Mouse (Mus musculus): ENCODE measurements around the gene Gpr137. TPM values are rescaled to one million over a fixed set of nuclear protein-coding genes. Genes with fewer than 3 reads are reported as not detected.
"Not testable (repeated sequence)": the region's sequence is repeated elsewhere in the genome, so short reads cannot be mapped to it uniquely, and the experiment has no call there.

Gpr137 gene
- 6.4 and 7.3 TPM in 2 replicates for polyA plus RNA-seq (2015; fragmentation: Nextera tagmentation; extraction: Ambion mirVana)

DNA sequence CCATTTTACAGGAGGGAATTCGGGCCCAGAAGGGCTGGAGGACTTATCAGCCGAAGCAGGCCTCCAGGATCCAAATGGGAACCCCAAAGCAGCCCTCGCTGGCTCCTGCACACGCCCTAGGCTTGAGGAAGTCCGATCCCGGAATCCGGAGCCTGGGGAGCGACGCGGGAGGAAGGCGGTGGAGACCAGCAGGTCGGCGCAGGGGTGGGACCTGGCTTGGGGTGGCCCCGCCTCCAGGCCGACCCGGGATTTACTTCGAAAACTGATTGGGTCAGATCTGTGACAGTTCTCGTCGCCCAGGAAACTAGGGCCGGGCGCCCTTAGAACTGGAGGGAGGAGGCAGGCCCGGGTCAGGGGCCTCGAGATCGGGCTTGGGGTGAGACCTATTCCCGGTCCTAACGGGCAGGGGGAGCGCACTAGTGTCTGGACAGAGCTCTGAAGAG lies at the start of gene Gpr137:
TSS of gene Gpr137 (minus strand) at position 232 of the 443 bp plus-strand sequence.
- Histone ChIP-seq H3K27ac (peak within 1 kb of the TSS; percentile 94), H3K36me3 (peaks cover 13% of the 10 kb centered on the region; the same call in 1 of the 2 replicates), H3K4me1 (replicated peaks) (peaks cover 30% of the 10 kb centered on the region), H3K9ac (peak within 1 kb of the TSS; percentile 92), H3K4me2 (peak within 1 kb of the TSS; percentile 98), H3K4me3 (replicated peaks) (peak within 1 kb of the TSS; percentile 89), H3K27me3 (peaks cover 4% of the 10 kb centered on the region; the same call in 1 of the 2 replicates), H3K9me3 (replicated peaks) (no peaks in the 10 kb centered on the region)
- ATAC-seq (ENCODE audit: low read depth) (peak; percentile 92), DNase-seq (peak; percentile 95)
- WGBS (ENCODE audit: insufficient replicate concordance): under 1% methylated on average over 27 of the region's 27 CpGs

DNA sequence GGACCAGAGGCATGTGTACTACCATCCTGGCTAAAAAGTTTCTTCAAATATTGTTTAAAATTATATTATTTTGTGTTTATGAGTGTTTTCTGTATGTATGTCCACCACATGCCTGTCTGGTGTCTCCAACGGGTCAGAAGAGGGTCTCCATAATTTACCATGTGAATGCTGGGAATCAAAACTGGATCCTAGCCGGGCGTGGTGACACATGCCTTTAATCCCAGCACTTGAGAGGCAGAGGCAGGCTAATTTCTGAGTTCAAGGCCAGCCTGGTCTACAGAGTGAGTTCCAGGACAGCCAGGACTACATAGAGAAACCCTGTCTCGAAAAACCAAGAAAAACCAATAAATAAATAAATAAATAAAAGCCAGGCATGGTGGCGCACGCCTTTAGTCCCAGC lies 48.9 kb upstream of the Gpr137 start:
- 80% methylated on average over 6 of the region's 6 CpGs for WGBS (ENCODE audit: insufficient replicate concordance)
- H3K27ac ChIP-seq; ATAC-seq (ENCODE audit: low read depth); DNase-seq; H3K9ac ChIP-seq; H3K27me3 ChIP-seq; H3K36me3 ChIP-seq; H3K9me3 ChIP-seq (replicated peaks): not testable (repeated sequence)
- Histone ChIP-seq H3K4me3 (replicated peaks) (0 out of 2 replicates have a peak overlapping the region, but pooled peaks have one; percentile 72), H3K4me2 (peak overlapping the region; percentile 92; the same call in 1 of the 2 replicates), H3K4me1 (replicated peaks) (peaks cover 58% of the 10 kb centered on the region)

DNA sequence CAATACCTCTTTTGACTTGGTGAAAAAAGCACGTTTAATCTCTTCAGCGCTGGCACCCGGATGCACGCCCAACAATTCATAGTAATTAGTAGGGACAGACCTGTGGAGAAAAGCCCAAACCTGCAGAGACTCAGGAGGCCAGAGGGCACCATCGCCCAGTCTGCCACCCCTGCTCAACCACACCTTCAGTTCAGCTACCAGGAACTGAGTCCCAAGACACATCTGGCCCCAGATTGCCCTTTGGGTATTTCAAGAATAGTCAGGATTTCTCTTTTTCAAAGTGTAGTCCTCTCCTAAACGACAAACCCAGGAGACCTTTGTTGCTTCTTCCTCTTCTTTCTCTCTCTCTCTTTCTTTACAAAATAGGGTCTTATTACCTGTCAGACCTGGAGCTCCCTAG lies 48.4 kb upstream of the Gpr137 start:
- H3K4me3 ChIP-seq (replicated peaks): no peak overlapping the region
- DNase-seq: no peak
- H3K36me3 ChIP-seq: 0 out of 2 replicates have a peak, but pooled peaks cover under 1% of the 10 kb centered on the region
- WGBS (ENCODE audit: insufficient replicate concordance): 78% methylated on average over 6 of the region's 6 CpGs
- no peak for ATAC-seq (ENCODE audit: low read depth)
- peaks cover 60% of the 10 kb centered on the region for H3K4me1 ChIP-seq (replicated peaks)
- no peak overlapping the region for H3K27ac ChIP-seq
- no peaks in the 10 kb centered on the region for H3K27me3 ChIP-seq
- H3K9ac ChIP-seq: no peak overlapping the region
- no peaks in the 10 kb centered on the region for H3K9me3 ChIP-seq (replicated peaks)
- no peak overlapping the region for H3K4me2 ChIP-seq

DNA sequence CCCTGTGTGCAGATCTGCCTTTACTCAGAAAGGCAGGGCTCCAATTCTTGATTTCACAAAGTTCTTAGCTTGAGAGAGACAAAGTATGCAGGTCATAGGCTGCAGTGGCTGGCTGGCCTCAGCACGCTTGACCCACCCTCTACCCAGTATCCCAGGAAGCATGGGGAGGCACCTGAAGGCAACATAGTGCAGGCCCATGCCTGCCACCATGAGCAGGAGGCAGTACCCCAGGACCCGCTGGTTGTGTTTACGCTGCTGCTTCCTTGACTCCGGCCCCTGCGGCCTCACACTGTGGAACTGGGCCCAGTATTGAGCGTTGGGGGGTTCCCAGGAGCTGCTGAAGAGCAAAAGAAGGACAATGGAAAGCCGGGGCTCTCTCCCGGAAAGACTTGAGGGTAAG lies 47.0 kb upstream of the Gpr137 start:
- WGBS (ENCODE audit: insufficient replicate concordance): 83% methylated on average over 8 of the region's 8 CpGs
- H3K4me1 ChIP-seq (replicated peaks): peaks cover 57% of the 10 kb centered on the region
- no peaks in the 10 kb centered on the region for H3K9me3 ChIP-seq (replicated peaks)
- DNase-seq (no peak), ATAC-seq (ENCODE audit: low read depth) (no peak)
- H3K9ac ChIP-seq: no peak overlapping the region
- H3K4me2 ChIP-seq: no peak overlapping the region
- no peak overlapping the region for H3K27ac ChIP-seq
- H3K4me3 ChIP-seq (replicated peaks): no peak overlapping the region
- no peaks in the 10 kb centered on the region for H3K27me3 ChIP-seq
- peaks cover 9% of the 10 kb centered on the region; the same call in 1 of the 2 replicates for H3K36me3 ChIP-seq

DNA sequence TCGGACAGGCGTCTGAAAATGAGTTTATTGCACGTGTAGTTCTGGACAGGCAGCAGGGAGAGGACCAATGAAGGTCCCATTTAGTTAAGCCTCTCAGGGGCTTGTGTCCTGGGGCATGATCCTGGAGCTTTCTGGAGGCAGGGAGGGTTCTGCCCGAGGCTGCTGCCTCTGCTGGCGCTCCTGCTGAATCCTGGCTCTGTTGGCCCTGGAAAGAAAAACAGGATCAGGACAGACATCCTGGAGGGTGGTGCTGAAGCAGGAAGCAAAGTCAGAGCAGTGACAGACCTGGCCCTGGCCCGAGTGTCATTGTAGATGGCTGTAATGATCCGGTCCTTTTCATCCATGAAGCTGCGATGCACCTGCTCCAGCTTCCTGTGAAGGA lies 45.6 kb upstream of the Gpr137 start:
- Histone ChIP-seq H3K9ac (peak overlapping the region; percentile 86), H3K9me3 (replicated peaks) (no peaks in the 10 kb centered on the region), H3K4me2 (peak overlapping the region; percentile 100), H3K4me3 (replicated peaks) (peak overlapping the region; percentile 77), H3K27me3 (no peaks in the 10 kb centered on the region), H3K36me3 (peaks cover 20% of the 10 kb centered on the region), H3K27ac (peak overlapping the region; percentile 79), H3K4me1 (replicated peaks) (peaks cover 50% of the 10 kb centered on the region)
- 8% methylated on average over 8 of the region's 8 CpGs for WGBS (ENCODE audit: insufficient replicate concordance)
- ATAC-seq (ENCODE audit: low read depth): no peak
- DNase-seq: no peak

DNA sequence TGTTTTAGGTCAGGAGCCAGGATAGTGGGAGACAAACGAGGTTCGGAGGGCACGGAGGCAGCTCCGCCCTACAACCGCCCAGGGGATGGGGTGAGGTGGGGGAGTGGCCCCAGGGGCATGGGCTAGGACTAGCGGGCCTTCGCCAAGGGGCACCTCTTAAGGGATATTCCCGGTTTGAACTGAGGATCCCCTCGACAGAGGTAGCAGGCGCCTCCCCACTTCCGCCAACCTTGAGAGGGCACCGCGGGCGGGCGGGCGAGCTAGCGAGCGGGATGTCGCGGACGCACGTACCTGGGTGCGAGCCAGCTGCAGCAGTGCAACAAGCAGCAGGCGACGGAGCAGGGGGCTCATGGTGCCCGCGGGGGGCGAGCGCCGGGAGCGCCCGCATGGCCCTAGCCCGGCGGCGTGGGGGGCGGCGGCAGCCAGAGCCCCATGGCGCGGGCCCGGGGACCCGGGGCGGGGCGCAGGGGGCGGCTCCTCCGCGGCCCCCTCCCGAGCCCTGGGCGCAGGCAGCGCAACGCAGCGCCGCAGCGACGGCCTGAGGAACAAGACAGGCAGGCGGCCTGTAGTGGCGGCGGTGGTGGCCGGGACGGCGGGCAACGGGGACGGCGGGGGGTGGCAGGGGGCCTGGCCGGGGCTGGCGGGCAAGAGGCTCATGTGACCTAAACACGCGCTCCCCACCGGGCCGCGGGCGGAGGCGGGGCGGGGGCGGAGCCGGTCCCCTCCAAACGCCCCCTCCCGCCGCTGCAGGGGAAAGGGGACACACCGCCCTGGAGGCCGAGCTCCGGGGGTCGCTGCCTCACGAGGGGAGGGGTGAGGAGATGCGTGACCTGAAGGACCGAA lies 45.0 kb upstream of the Gpr137 start, which contains the start of gene Vegfb:
TSS of gene Vegfb (minus strand) at position 591 of the 843 bp plus-strand sequence.
- Histone ChIP-seq H3K9ac (peak within 1 kb of the TSS; percentile 86), H3K4me3 (replicated peaks) (peak within 1 kb of the TSS; percentile 77), H3K27ac (peak within 1 kb of the TSS; percentile 79), H3K9me3 (replicated peaks) (no peaks in the 10 kb centered on the region), H3K36me3 (peaks cover 26% of the 10 kb centered on the region), H3K27me3 (no peaks in the 10 kb centered on the region), H3K4me1 (replicated peaks) (peaks cover 54% of the 10 kb centered on the region), H3K4me2 (peak within 1 kb of the TSS; percentile 100)
- ATAC-seq (ENCODE audit: low read depth) (peak; percentile 57), DNase-seq (no peak)
- WGBS (ENCODE audit: insufficient replicate concordance): under 1% methylated on average over 75 of the region's 85 CpGs

DNA sequence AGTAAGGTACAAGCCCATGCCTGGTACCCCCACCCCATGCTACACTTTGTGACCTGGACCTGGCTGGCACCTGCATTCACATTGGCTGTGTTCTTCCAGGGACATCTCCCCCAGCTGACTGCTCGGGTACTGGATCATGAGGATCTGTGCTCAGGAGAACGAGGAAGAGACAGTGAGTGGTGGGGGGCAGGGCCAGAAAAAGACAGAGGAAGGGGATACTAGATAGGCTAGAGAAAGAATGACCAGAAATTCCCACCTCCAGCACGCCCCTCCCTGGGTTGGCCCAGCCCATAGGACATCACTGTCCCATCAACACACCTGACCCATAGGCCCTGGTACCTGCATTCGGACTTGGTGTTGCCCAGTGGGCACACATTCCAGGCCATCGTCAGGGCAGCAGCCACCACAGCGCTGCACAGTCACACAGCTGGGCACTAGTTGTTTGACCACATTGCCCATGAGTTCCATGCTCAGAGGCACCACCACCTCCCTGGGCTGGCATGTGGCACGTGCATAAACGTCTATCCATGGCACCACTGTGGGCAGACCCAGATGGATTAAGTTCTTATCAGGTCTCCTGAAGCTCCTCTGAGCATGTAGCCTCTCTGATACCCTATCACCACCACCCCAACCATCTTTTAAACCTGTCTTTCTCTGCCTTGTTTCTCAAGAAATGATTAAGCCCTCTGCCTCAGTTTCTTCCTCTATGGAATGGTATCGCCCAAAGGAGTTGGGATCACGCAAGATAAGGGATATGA lies 43.9 kb upstream of the Gpr137 start:
- Histone ChIP-seq H3K4me3 (replicated peaks) (peak overlapping the region; percentile 77), H3K27ac (peak overlapping the region; percentile 57), H3K4me2 (peak overlapping the region; percentile 100), H3K4me1 (replicated peaks) (peaks cover 57% of the 10 kb centered on the region), H3K9me3 (replicated peaks) (no peaks in the 10 kb centered on the region), H3K36me3 (peaks cover 29% of the 10 kb centered on the region), H3K27me3 (no peaks in the 10 kb centered on the region), H3K9ac (peak overlapping the region; percentile 86)
- ATAC-seq (ENCODE audit: low read depth): peak; percentile 63
- DNase-seq: peak; percentile 51
- WGBS (ENCODE audit: insufficient replicate concordance): 51% methylated on average over 10 of the region's 10 CpGs

DNA sequence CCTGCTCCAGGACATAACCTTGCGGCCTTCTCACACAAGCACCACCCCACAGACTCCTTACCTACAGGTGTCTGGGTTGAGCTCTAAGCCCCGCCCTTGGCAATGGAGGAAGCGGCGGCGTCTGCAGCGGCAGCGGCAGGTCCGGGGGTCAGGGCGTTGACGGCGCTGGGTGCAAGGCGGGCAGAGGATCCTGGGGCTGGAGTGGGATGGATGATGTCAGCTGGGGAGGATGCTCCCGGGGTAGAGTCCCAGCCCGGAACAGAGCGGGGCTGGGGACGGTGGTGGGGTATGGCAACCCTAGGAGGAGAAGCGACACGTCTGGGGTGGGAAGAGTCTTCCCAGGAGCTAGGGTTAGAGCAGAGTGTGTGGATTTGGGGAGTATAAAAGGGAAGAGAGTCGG lies 43.0 kb upstream of the Gpr137 start:
- Histone ChIP-seq H3K27ac (peak overlapping the region; percentile 57), H3K4me2 (no peak overlapping the region), H3K27me3 (no peaks in the 10 kb centered on the region), H3K9ac (no peak overlapping the region), H3K36me3 (peaks cover 29% of the 10 kb centered on the region), H3K9me3 (replicated peaks) (no peaks in the 10 kb centered on the region), H3K4me1 (replicated peaks) (peaks cover 61% of the 10 kb centered on the region), H3K4me3 (replicated peaks) (no peak overlapping the region)
- WGBS (ENCODE audit: insufficient replicate concordance): 86% methylated on average over 19 of the region's 19 CpGs
- DNase-seq (no peak), ATAC-seq (ENCODE audit: low read depth) (no peak)

DNA sequence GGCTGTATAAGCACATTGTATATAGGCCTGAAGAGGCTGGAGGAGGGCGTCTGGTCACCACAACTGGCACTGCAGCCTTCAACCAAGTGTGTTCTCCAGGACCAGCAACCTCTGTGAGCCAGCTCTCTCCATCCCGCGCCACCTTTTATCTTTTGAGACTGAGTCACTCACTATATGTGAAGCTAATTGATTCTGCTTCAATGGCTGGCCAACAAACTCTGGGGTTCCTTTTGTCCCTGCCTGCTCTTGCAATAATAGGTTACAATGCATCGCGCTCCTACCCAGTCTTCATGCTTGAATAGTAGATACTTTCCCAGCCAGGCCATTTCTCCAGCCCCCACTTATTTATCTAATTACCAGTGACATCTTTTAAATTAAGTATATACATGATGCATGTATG lies 41.3 kb upstream of the Gpr137 start:
- Histone ChIP-seq H3K4me2 (no peak overlapping the region), H3K4me1 (replicated peaks) (peaks cover 68% of the 10 kb centered on the region), H3K27ac (no peak overlapping the region), H3K27me3 (no peaks in the 10 kb centered on the region), H3K9ac (no peak overlapping the region), H3K9me3 (replicated peaks) (no peaks in the 10 kb centered on the region), H3K4me3 (replicated peaks) (no peak overlapping the region), H3K36me3 (peaks cover 32% of the 10 kb centered on the region)
- ATAC-seq (ENCODE audit: low read depth): no peak
- WGBS (ENCODE audit: insufficient replicate concordance): 83% methylated on average over 5 of the region's 5 CpGs
- DNase-seq: no peak

DNA sequence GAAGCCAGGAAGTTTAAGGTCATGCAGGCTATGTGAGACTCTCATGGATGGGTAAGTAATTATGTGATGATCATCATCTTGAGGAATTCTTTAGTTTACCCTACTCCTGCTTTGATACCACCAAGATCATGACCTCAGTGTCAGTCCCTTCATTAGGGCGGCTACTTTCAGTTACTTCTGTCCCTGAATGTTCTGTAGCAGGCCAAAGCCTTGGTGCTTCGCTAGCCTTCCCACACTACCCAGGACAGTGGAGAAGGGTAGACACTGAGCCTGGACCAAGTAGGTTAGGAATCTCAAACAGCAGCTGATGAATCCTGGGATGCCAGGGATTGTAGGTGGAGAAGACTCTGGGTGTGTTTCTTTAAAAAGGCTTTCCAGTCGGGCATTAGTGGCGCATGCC lies 39.2 kb upstream of the Gpr137 start:
- Histone ChIP-seq H3K36me3 (peaks cover 52% of the 10 kb centered on the region), H3K4me1 (replicated peaks) (peaks cover 71% of the 10 kb centered on the region), H3K4me3 (replicated peaks) (peak overlapping the region; percentile 80), H3K9ac (peak overlapping the region; percentile 85), H3K9me3 (replicated peaks) (no peaks in the 10 kb centered on the region), H3K4me2 (peak overlapping the region; percentile 97), H3K27ac (peak overlapping the region; percentile 86), H3K27me3 (no peaks in the 10 kb centered on the region)
- DNase-seq (no peak), ATAC-seq (ENCODE audit: low read depth) (no peak)
- WGBS (ENCODE audit: insufficient replicate concordance): 87% methylated on average over 4 of the region's 4 CpGs
